Mouse (Mus musculus) spleen, adult 2 months (tissue): ENCODE measurements at regions not wholly inside any gene's neighbourhood (a gene's known extent, or its start where the extent isn't known, plus 50 kb on each side); places are given as distances from the start of the nearest gene placed in this dataset.

ENCODE experiments used
- CTCF ChIP-seq: fragments of 200-500 bp; IDR thresholded peaks from 2 replicates; pipeline ENCODE4 v1.5.1; 2011; ENCODE audit warnings: mild to moderate bottlenecking, inconsistent platforms; ENCODE audit not compliant: insufficient read depth, insufficient read length, insufficient replicate concordance; ENCODE audit errors: extremely low read depth
- POLR2A ChIP-seq: fragments of 200-500 bp; IDR thresholded peaks from 2 replicates; pipeline ENCODE4 v1.6.1; 2011; ENCODE audit warnings: low read depth, low read length, inconsistent platforms

DNA sequence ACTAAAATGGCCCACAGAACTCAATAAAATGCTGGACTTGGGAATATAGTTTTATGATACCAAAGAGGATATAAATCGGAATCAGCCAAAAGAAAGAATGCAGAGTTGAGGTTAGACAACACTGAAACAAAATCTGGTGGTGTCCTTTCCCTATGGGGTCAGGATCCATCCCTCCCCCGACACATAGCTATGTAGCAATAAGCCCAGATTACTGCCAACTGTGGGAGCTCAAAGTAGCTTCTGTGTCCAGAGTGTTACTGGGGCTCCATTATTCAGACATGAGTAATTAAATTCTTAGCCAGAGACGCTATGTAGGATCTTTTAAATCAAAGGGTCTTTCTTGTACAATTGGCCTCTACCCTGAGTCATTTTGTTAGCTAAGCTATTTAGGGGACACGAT lies 109.4 kb upstream of the Igfbp7 start:
- TF ChIP-seq CTCF (no peak), POLR2A (no peak)
